Mouse (Mus musculus): ENCODE data around the gene Me1.

The Me1 gene

GRCm38 (mm10) chr9:86695818-86696261, at the start of gene Me1:
TSS of gene Me1 (minus strand) at chr9:86695953.
- DNase-seq (ENCODE audit: low read depth, low spot score) = no peak

GRCm38 (mm10) chr9:86744041-86744440, 48.3 kb upstream of the Me1 start:
- DNase-seq (ENCODE audit: low read depth, low spot score) = no peak

GRCm38 (mm10) chr9:86742959-86743911, 47.5 kb upstream of the Me1 start, which contains the start of gene Prss35:
TSS of gene Prss35 (plus strand) at chr9:86743649.
- DNase-seq (ENCODE audit: low read depth, low spot score) = no peak

GRCm38 (mm10) chr9:86739971-86740370, 44.2 kb upstream of the Me1 start:
- no peak for DNase-seq (ENCODE audit: low read depth, low spot score)

GRCm38 (mm10) chr9:86738801-86739200, 43.0 kb upstream of the Me1 start:
- no peak for DNase-seq (ENCODE audit: low read depth, low spot score)

- no peak for DNase-seq (ENCODE audit: low read depth, low spot score)
Measured at GRCm38 (mm10) chr9:86738067-86738466, 42.3 kb upstream of the Me1 start.

- DNase-seq (ENCODE audit: low read depth, low spot score) = no peak
Measured at GRCm38 (mm10) chr9:86736991-86737390, 41.2 kb upstream of the Me1 start.

- no peak for DNase-seq (ENCODE audit: low read depth, low spot score)
Measured at GRCm38 (mm10) chr9:86734795-86735194, 39.0 kb upstream of the Me1 start.

GRCm38 (mm10) chr9:86734357-86734756, 38.6 kb upstream of the Me1 start:
- DNase-seq (ENCODE audit: low read depth, low spot score) = no peak

GRCm38 (mm10) chr9:86729811-86730210, 34.1 kb upstream of the Me1 start:
- DNase-seq (ENCODE audit: low read depth, low spot score) = no peak

GRCm38 (mm10) chr9:86729084-86729483, 33.3 kb upstream of the Me1 start:
- no peak for DNase-seq (ENCODE audit: low read depth, low spot score)

- DNase-seq (ENCODE audit: low read depth, low spot score) = no peak
Measured at GRCm38 (mm10) chr9:86728214-86728814, 32.6 kb upstream of the Me1 start.

- no peak for DNase-seq (ENCODE audit: low read depth, low spot score)
Measured at GRCm38 (mm10) chr9:86726381-86726720, 30.6 kb upstream of the Me1 start.

- no peak for DNase-seq (ENCODE audit: low read depth, low spot score)
Measured at GRCm38 (mm10) chr9:86725604-86726380, 30.0 kb upstream of the Me1 start.

GRCm38 (mm10) chr9:86725066-86725465, 29.3 kb upstream of the Me1 start:
- DNase-seq (ENCODE audit: low read depth, low spot score) = no peak

- DNase-seq (ENCODE audit: low read depth, low spot score) = no peak
Measured at GRCm38 (mm10) chr9:86720794-86721193, 25.0 kb upstream of the Me1 start.

- DNase-seq (ENCODE audit: low read depth, low spot score) = no peak
Measured at GRCm38 (mm10) chr9:86720227-86720626, 24.5 kb upstream of the Me1 start.

- DNase-seq (ENCODE audit: low read depth, low spot score) = no peak
Measured at GRCm38 (mm10) chr9:86717119-86717518, 21.4 kb upstream of the Me1 start.

- no peak for DNase-seq (ENCODE audit: low read depth, low spot score)
Measured at GRCm38 (mm10) chr9:86716540-86716939, 20.8 kb upstream of the Me1 start.

GRCm38 (mm10) chr9:86714089-86714488, 18.3 kb upstream of the Me1 start:
- DNase-seq (ENCODE audit: low read depth, low spot score) = no peak

GRCm38 (mm10) chr9:86712648-86713047, 16.9 kb upstream of the Me1 start:
- DNase-seq (ENCODE audit: low read depth, low spot score) = no peak

GRCm38 (mm10) chr9:86710091-86710634, 14.4 kb upstream of the Me1 start:
- DNase-seq (ENCODE audit: low read depth, low spot score) = no peak
